Mouse (Mus musculus) midbrain, embryonic 16.5 days (tissue): ENCODE measurements around the gene Znhit3. TPM values are rescaled to one million over a fixed set of nuclear protein-coding genes. Genes with fewer than 3 reads are reported as not detected.

Source experiments
- ATAC-seq: fragments of 200-750 bp; cut with Nextera tagmentation; 2 replicates; pipeline ENCODE4 v1.8.0; 2017; ENCODE audit warnings: moderate TSS enrichment
- H3K27ac ChIP-seq: fragments of 300-500 bp; sonication (generic); 2 replicates; pipeline ENCODE4 v1.5.1; 2014; ENCODE audit warnings: mild to moderate bottlenecking, low read length, mixed read lengths
- H3K27me3 ChIP-seq: fragments of 300-500 bp; sonication (generic); 2 replicates; pipeline ENCODE4 v1.6.1; 2014; ENCODE audit warnings: low read depth, low read length, mixed read lengths; ENCODE audit not compliant: control insufficient read depth, insufficient read depth
- H3K36me3 ChIP-seq: fragments of 300-500 bp; sonication (generic); 2 replicates; pipeline ENCODE4 v1.6.1; 2014; ENCODE audit warnings: mild to moderate bottlenecking, low read length, moderate library complexity, mixed read lengths; ENCODE audit not compliant: control insufficient read depth, insufficient read depth
- H3K4me1 ChIP-seq: fragments of 300-500 bp; sonication (generic); 2 replicates; pipeline ENCODE4 v1.6.1; 2014; ENCODE audit warnings: mild to moderate bottlenecking, low read length, mixed read lengths; ENCODE audit not compliant: control insufficient read depth, insufficient read depth
- H3K4me2 ChIP-seq: fragments of 300-500 bp; sonication (generic); 2 replicates; pipeline ENCODE4 v1.6.1; 2014; ENCODE audit warnings: mild to moderate bottlenecking, low read length, mixed read lengths
- H3K4me3 ChIP-seq: fragments of 300-500 bp; sonication (generic); 2 replicates; pipeline ENCODE4 v1.5.1; 2014; ENCODE audit warnings: low read depth, mild to moderate bottlenecking, low read length, moderate library complexity, mixed read lengths
- H3K9ac ChIP-seq: fragments of 300-500 bp; sonication (generic); 2 replicates; pipeline ENCODE4 v1.6.1; 2014; ENCODE audit warnings: low read depth, low read length, mixed read lengths
- H3K9me3 ChIP-seq: fragments of 300-500 bp; sonication (generic); replicated peaks from 2 replicates; pipeline ENCODE4 v1.6.1; 2014; ENCODE audit warnings: mild to moderate bottlenecking, low read length, mixed read lengths; ENCODE audit not compliant: control insufficient read depth, poor library complexity, severe bottlenecking
- WGBS: fragments of 180-500 bp; shearing (Covaris S2); extraction: QIAGEN DNeasy Blood & Tissue Kit; methylation state at CpG from one replicate; pipeline ENCODE4 v1.1.7; 2014; 5-methylcytosine and 5-hydroxymethylcytosine counted together
- microRNA-seq: library from miRNA; unstranded; fragments of <30 nt; microRNA quantifications from one replicate; pipeline ENCODE4, GENCODE M21; 2017
- polyA plus RNA-seq: library from polyadenylated mRNA; unstranded; fragments of >200 nt; fragmentation: Nextera tagmentation; extraction: Ambion mirVana; gene quantifications from 2 replicates; pipeline ENCODE4 v1.2.1, GENCODE M21; 2015

Znhit3 gene
- polyA plus RNA-seq, 1 experiment from 2014 or later, result 63.4 TPM

GRCm38 (mm10) chr11:84865268-84865667 lies 50.9 kb downstream of the Znhit3 start:
- no peaks in the 10 kb centered on the region for H3K27me3 ChIP-seq
- no peak overlapping the region for H3K9ac ChIP-seq
- H3K4me1 ChIP-seq, result peaks cover 22% of the 10 kb centered on the region
- WGBS, result 84% methylated on average over 2 of the region's 2 CpGs
- no peaks in the 10 kb centered on the region for H3K36me3 ChIP-seq
- no peak overlapping the region for H3K4me2 ChIP-seq
- no peak overlapping the region for H3K4me3 ChIP-seq
- no peak overlapping the region for H3K27ac ChIP-seq
- no peaks in the 10 kb centered on the region for H3K9me3 ChIP-seq
- no peak for ATAC-seq

Small RNA genes within 50 kb of the gene (microRNA-seq; reads per million reads assigned to microRNA genes)
- gene Gm23564, result not detected

Other genes with a start within 250 kb of the Znhit3 start
- gene Mrm1, start 96.9 kb downstream of the Znhit3 start, polyA plus RNA-seq, result 12.8 and 18.5 TPM in 2 replicates
- 8.8 and 9.0 TPM in 2 replicates for gene Dhrs11, start 87.4 kb downstream of the Znhit3 start, polyA plus RNA-seq
- 68.4 and 71.8 TPM in 2 replicates for gene Ggnbp2, start 45.5 kb downstream of the Znhit3 start, polyA plus RNA-seq
- 5.3 and 5.8 TPM in 2 replicates for gene Myo19, start 36.2 kb downstream of the Znhit3 start, polyA plus RNA-seq
- 2.4 and 3.4 TPM in 2 replicates for gene Pigw, start 36.1 kb downstream of the Znhit3 start, polyA plus RNA-seq
- gene Car4, start 41.4 kb upstream of the Znhit3 start, polyA plus RNA-seq, result 3.6 and 5.7 TPM in 2 replicates
- 12.3 and 13.4 TPM in 2 replicates for gene Usp32, start 223.8 kb upstream of the Znhit3 start, polyA plus RNA-seq